Mouse (Mus musculus) mouse embryonic stem cell (cell line): ENCODE results near the gene Ankrd13d.

ENCODE experiments used
- in situ Hi-C, 2 experiments: fragments of 300-500 bp; cut with MboI; formaldehyde crosslinking; loops; 1 replicate in 1 of 2; 3 replicates in 1 of 2; pipeline ENCODE4 v1.14.3; 2019 to 2020; ENCODE audit warnings: low sequenced_read_pairs in 2 of 2, low pct_unique_long_range_greater_than_20kb in 1 of 2, mixed read lengths in 1 of 2; ENCODE audit not compliant: unreplicated experiment in 1 of 2

The Ankrd13d gene

GRCm38 (mm10) chr19:4302936-4303639, 20.2 kb upstream of the Ankrd13d start:
- in situ Hi-C loops: no loop called here

DNA sequence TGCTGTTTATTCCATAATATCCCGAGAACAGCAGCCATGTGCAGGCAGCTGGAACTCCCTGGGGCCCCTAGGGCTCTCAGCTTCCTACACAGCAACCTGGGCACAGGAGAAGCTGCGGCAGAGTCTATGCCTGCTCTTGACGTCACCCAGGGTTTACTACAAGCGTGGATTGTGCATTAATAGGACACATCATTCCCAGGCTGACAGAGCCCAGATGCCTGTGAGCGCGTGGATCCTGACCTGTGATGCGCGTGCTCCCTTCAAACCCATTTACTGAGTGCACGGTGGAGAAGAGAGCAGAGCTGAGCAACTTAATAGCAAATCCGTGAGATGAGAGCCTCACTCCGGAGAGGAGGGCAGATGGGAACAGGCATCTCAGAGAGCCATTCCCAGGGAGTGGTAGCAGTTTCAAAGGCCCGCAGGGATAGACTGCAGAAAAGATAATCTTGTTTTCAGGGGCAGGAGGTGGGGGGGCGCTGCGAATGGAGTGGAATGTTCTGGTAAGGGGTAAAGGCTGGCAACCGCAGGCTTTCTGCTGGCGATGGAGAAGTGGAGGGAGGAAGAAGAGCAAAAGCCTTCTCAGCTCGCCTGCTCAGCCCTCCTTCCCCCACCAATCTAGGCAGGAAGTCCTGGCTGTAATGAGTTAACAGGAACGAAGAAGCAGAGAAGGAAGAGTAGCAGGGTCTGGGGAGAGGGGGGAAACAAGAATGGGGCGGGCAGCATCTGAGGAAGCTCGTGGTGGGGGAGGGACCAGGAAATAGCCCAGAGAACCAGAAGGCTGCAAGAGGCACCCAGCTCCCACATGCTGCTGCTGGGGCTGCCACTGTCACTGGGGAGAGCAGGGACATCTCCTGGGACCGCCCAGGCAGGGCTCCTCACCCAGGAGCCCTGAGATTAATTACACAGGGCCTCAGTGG, 19.1 kb upstream of the Ankrd13d start:
- in situ Hi-C loops: no loop called here

GRCm38 (mm10) chr19:4300852-4301734, 18.2 kb upstream of the Ankrd13d start:
- in situ Hi-C loops: no loop called here

- in situ Hi-C loops: no loop called here
Observed at GRCm38 (mm10) chr19:4300271-4300704, 17.4 kb upstream of the Ankrd13d start.

DNA sequence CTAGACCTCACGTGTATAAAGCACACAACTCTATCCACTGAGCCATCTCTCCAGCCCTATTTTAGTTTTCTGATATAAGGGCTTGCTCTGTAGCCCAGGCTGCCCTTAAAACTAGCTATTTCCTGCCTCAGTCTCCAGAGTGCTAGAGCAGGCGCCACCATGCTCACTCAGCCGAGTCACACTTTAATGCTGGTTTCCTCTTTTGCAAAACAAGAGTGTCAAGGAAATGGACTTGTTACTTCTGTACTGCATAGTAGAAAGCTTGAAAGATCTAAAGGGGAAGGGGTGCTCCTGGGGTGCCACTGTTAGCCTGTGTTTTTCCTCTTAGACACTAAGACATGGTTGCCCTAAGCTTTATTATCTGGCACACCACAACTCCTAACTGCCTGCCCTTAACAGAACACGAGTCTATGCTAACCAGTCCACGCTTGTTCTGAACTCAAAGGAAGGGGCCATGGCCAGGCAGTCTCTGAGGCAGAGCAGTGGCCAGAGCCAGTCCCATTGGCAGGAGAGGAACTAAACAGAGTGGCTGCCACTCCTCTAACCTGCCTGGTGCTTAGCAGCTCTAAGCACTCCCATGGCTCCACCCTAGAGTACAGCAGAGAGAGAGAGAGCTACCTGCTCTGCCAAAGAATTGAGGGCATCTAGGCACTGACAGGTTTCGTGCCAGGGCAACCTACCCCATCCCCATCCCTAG, 16.8 kb upstream of the Ankrd13d start:
- in situ Hi-C loops: no loop called here

DNA sequence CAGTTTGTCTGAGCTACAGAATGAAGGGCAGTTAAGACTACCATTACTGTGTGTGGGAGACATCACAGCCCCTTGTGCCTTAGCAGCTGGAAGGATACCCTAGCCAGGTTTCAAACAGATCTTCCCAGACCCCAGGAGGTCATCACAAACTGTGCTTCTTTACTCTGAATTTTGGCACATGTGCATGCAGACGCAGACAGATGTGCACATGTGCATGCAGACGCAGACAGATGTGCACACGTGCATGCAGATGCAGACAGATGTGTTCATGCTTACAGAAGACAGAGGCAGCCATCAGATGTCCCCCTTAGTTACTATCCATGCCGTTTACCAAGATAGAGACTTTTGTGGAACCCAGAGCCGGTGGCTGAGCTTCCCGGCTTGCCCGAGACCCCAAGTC, 16.2 kb upstream of the Ankrd13d start:
- in situ Hi-C loops: no loop called here

- in situ Hi-C loops: no loop called here
Observed at GRCm38 (mm10) chr19:4298322-4299121, 15.6 kb upstream of the Ankrd13d start.

DNA sequence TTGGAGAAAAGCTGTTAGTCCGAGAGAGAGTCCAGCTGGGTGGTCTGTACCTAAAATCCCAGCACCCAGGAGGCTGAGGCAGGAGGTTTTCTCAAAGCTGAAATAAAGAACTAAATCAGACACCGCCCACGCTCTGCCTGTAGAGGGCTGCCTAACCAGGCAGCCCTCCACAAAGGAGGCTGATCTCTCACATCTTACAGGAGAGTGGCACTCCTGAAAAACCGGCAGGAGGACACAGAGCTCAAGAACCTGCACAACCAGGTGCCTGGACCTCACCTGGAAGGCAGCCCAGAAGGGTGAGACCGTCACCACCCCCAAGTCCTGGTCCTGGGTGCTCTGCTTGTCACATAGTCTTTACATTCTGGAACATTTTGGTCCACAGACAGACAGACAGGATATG, 14.9 kb upstream of the Ankrd13d start:
- in situ Hi-C loops: no loop called here

DNA sequence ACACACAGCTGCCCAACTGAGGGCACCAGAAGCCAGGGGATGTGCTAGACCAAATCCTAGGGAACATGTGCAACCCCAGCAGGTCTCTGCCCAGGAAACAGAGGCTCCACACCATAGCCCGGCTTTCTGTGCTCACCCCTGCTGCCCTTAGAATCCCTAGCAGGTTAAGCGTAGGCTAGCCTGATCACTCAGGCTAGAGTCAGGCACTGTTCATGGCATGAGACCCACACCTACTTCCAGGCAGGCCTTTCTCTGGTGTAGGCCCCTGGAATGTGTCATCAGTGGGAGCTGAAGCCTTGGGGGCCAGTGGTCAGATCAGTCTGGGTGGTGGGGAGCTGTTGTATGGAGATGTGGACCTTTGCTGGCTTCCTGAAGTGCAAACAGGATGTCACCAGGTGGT, 13.7 kb upstream of the Ankrd13d start:
- in situ Hi-C loops: no loop called here

- in situ Hi-C loops: no loop called here
Observed at GRCm38 (mm10) chr19:4295391-4295790, 12.5 kb upstream of the Ankrd13d start.

GRCm38 (mm10) chr19:4294381-4295097, 11.6 kb upstream of the Ankrd13d start:
- in situ Hi-C loops: no loop called here

DNA sequence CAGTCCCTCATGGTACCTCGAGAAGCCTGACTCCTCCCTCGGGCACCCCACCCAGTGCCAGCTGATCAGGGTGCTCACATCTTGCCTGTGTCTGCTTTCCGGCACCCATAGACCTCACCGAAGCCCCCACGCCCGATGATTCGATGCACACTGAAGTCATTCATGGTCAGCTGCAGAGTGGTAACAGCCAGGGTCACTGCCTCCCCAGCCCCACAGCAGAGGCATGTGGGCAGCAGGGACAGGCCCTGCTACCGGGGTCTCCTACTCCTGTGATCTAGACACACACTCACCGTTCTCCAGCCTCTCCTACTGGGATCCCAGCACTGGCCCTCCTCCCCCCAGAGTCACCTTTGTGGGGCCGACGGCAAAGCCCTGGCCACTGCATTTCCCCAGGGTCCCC, 8.2 kb upstream of the Ankrd13d start:
- in situ Hi-C loops: no loop called here

DNA sequence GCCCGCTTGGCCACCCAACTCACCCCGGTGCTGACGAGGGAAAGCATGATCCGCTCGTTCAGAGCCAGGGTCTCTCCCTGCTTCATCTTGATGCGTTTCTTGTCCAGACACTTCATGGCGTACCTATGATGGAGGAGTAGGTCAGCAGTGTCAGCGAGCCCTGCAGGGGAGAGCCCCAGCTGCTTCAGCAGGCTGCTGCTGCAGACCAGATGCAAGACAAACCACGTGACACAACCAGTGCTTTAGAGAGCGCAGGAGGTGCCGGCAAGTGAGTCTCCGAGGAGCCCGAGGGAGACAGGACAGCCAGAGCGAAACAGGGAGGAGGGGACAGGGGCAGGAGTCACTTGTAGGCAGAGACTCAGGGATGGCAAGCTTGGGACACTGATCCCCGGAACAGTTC, 7.8 kb upstream of the Ankrd13d start:
- in situ Hi-C loops: no loop called here

DNA sequence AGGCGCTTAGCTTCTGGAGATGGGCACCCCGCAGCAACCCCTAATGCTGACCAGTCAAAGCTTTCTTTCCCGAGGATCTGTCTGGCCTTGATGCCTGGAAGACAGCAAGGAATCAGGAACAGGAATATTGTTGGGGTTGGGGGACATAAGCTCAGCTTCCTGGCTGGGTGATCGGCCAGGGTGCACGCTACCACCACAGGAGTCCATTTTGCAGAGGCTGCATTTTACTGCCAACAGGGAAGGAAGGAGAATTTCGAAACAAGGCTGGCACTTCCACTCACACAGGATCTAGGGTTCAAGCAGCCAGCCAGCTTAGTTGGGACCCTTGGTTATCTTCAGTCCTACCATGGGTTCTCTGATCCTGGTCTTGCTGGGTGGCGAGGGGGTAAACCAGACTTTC, 716 bp upstream of the Ankrd13d start:
- in situ Hi-C loops: no loop called here

DNA sequence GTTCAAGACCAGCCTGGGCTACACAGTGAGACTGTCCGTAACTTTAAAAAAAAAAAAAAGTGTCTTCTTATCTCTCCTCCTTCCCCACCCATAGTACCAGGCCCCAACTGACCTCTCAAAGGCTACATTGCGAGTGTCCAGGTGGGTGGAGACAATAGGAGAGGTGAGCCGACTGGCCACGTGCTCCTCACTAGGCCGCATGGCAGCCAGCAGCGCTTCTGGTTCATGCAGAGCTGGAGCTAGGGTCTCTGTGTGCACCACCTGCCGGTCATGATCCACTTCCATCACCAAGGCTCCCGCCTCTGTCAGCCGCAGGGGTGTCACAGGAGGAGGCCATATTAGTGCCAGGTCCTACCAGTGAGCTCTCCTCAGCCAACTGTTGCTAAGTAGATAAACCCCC, 2.5 kb downstream of the Ankrd13d start:
- in situ Hi-C loops: no loop called here

GRCm38 (mm10) chr19:4279487-4279886, 3.5 kb downstream of the Ankrd13d start:
- in situ Hi-C loops: no loop called here

DNA sequence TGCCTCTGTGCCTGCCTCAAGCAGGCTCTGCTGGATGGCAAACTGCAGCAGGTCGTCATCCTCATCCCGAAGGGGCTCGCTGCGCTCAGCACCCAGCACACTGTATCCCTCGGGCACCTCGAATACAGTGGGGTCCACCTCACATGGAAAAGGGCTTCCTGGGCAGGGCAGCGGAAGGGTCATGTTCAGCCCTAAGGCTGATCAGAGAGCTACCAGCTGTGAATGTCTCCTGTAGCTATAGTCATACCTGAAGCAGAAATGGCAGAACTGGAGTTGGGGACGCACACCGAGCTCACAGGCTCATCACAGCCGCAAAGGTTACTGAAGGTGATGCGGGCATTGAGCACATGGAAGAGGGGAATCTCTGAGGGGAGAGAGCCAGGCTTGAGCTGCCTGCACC, 12.0 kb downstream of the Ankrd13d start:
- in situ Hi-C loops: no loop called here
